Mouse (Mus musculus) c-Kit-positive CD71-negative TER-119-negative erythroid progenitor cells, embryonic 14.5 days (primary cell): ENCODE data around the gene Gnb3.
"Not testable (repeated sequence)": the region's sequence is repeated elsewhere in the genome, so short reads cannot be mapped to it uniquely, and the experiment has no call there.

ENCODE experiments used
- DNase-seq: peaks from one replicate; pipeline ENCODE4 v3.0.0-alpha.2; 2013; ENCODE audit warnings: low read depth

Gene Gnb3

DNA sequence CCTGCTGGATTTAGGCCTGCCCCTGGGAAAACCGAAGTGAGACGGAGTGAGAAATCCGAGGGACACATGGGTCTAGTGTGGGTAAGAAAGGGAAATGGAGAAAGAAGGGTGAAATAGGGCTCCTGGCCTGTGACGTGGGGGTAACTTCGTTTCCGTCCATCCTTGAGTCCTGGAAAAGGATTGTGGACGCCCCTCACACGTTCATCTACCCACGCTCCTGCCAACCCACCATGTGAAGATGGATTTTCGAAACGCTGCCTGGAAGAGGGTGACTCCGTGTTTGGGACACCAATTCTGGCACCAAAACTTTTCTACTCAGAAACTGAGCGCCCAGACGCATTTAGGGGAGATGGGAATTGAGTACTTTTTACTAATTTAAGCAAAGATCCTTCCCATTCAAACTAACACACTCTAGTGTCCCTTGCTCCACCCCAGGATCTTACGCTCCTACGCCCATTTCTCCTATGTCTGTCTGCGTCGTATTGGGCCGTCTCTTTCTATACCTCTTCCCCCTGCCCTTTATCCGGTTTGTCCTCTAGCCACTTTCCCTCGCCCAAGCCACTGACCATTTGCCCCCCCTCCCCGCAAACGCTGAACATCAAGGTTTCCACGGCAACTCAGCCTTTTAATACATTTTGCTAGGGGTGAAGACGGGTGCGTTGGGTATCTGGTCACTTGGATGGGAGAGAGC lies 17.9 kb upstream of the Gnb3 start:
- DNase-seq, result no peak

DNA sequence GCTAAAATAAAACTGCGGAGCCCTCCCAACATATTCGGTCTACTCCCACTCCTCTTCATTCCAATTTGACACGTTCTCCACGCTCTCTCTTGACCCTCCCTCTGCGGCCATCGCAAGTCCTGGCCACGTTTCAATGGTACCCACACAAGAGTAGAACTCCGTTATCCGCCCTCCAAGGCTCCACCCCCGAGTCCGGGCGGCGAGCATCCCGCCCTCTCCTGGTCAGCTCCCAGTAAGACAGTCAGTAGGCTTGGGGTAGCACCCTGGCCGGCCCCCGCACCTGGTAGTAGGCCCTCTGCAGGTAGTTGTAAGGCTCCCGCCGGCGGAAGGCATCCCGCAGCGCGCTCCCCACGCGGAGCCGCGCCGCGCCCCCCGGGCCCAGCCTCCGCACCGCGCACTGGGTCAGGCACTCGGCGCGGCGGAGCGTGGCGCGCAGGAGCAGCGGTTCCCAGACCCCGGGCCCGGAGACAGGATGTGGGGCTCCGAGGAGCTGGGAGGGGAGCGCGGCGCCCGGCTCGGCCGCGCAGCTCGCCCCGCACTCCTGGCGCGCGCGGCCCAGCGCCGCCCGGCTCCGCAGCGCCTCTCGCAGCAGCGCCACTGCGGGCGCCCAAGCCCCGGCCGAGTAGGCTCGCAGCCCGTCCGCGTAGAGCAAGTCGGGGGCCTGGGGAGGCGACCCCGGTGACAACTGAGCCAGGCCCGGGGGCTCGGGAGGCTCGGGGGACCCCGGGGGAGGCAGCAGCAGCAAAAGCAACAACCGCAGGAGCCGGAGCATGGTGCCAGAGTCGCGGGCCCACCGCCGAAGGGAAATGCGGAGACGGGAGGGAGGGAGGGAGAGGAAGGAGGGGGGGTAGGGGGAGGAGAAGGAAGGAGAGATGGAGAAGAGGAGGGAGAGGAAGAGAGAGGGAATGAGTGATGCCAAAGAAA lies 17.1 kb upstream of the Gnb3 start, which contains the start of gene P3h3:
Gene P3h3 (minus strand): TSS at position 837 of the 924 bp plus-strand sequence.
- DNase-seq, result peak; percentile 45

DNA sequence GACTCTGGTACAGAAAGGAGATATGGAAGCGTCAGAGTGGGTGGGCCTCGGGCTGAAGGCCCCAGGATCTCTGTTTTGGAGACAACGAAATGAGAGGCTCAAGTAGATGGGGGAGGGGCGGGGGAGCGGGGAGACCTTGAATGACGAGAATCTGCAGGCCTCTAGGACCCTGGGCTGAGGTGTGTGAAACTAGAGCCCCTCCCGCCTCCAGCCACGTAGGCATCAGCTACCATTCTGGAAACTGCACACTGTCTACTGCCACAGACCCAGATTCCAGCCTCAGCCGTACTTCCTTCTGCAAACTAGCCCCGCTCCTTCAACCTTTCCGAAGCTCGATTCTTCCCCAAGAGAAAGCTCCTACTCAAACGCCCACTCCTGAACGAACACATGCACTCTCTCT lies 16.2 kb upstream of the Gnb3 start:
- DNase-seq, result no peak

DNA sequence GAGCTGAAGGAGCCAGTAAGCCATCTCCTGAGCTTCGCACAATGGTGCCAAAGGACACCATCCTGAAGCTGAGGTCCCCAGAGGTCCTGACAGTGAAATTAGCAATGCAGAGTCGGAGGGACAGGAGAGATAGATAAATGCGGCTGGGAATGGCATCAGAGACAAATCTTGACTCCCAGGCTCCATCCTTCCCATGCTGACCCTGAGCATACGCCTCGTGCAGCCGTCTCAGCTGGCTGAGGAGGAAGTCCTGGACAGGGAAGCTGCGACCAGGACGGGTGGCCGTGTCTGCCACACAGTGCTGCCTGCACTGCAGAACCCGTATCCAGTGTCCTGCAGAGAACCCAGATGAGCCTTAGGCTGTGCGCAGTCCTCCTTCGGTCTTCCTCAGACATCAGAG lies 14.6 kb upstream of the Gnb3 start:
- DNase-seq, result no peak

DNA sequence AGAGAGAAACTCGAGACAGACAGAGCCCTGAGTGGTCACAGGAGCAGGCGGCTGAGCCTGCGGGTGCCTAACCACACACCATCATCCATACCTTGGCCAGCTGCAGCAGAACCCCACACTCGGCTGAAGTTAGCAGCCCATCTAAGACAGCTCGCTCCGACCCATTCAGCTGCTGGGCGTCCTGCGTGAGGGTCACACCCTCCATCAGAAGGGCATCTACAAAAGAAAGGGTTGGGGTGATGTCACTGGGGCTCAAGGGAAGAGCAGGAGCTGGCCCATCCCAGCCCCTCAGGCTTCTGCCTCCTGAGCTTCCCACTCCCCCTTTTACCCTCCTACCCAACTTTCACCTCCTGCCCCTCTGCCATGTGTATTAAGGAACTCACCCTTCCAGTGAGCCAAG lies 10.5 kb upstream of the Gnb3 start:
- no peak for DNase-seq

DNA sequence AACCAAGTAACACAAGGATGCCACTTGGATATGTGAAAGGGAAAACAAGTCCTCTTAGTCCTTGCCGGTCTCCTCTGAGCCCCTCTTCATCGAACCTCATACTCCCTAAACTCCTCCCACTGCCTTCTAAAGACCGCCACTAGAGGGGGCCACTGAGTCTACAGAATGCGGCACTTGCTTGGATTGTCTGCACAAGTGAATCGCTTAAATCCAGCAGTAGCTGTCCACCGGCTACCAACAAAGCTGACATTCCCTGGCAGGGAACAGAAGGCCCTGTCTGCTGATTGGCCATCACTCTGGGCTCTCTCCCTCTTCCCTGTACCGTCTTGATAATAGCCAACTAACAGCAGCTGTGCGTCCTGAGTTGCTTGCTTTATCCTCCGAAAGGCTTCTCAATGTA lies 7.2 kb upstream of the Gnb3 start:
- DNase-seq, result peak; percentile 95

DNA sequence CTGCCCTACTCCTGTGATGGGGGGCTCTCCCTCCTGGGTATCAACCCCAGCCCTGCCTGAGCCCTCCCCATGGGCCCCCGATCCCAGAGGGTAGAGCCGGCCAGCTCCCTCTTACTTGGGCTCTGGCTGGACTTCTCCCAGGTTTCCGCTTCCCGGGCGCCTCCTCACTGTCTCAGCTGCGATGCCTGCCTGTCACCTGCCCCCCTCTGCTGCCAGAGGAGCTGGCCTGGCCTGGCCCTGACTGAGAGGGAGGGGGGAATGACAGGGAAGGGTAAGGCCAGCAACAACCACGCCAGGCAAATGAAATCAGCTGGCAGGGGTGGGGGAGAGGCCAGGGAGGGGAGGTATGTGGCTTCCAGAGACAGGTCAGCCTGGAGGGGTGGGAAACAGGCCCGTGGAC lies 270 bp downstream of the Gnb3 start:
- no peak for DNase-seq

DNA sequence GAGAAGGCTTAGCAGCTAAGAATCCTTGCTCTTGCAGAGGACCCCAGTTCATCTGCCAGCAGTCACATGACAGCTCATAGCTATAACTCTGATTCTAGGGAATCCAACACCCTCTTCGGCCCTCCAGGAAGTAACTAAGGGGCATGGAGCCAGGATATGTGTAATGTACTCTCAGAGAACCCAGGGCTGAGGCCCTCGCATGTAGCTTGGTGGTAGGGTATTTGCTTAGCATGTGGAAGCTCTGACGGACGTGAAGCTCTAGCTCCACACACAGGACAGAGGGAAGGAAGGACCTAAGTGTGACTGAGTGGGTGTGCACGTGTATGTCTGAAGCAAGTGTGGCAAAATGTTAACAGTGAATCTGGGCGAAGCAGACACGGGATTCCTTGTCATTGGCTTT lies 3.7 kb downstream of the Gnb3 start:
- no peak for DNase-seq

DNA sequence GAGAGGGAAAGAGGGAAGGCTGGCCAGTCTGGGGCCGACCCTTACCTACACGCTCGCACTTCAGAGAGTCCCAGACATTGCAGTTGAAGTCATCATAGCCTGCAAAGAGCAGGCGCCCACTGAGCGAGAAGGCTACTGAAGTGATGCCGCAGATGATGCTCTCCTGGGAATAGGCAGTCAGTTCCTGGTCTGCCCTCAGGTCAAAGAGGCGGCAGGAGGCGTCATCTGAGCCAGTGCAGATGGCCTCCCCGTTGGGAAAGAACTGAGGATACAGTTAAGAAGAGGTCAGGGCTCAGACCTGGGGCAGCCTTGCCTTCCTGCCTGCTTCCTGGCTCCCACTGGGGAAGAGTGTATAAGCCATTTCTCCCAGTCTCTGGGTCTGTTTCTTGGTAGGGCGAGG lies 4.5 kb downstream of the Gnb3 start:
- no peak for DNase-seq

DNA sequence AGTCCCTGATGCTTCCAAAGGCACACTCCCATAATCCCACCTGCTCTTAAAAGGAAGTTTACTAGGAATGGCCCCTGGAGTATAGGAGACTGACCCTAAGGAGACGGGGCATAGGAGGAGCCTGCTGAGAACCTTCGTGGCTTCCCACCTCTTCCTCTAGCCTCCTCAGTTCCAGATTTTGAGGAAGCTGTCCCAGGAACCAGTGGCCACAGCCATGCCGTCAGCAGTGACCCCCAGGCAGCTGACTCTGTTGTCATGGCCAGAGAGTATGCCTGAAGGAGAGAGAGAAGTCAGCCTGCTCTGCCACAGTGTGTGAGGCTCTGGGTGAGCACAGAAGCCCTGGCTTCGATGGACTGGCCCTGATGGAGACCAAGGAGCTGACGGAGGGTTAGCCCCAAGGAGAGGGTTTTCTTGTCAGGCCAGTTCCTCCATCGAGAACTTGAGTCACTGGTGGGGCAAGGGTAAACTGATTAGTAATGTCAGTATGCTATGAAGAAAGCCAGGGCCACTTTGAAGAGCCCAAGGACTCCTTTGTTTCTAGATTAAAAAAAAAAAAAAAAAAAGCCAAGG lies 5.5 kb downstream of the Gnb3 start:
- no peak for DNase-seq

DNA sequence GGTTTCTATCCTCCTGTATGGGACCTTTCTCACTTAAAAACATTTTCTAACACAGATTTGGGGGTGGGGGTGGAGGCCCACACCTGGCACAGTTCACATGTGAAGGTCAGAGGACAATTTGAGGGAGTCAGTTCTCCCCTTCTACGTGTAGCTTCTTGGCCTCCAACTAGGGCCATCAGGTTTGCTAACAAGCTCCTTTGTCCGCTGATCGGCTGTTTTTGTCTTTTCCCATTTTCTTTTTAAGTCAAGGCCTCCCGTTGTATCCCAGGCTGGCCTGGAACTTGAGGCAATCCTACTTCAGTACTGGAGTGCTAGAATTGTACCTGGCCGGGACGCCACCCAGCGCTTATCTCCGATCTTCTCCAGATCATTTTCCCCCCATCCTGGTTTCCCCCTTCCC lies 8.4 kb downstream of the Gnb3 start:
- no peak for DNase-seq

DNA sequence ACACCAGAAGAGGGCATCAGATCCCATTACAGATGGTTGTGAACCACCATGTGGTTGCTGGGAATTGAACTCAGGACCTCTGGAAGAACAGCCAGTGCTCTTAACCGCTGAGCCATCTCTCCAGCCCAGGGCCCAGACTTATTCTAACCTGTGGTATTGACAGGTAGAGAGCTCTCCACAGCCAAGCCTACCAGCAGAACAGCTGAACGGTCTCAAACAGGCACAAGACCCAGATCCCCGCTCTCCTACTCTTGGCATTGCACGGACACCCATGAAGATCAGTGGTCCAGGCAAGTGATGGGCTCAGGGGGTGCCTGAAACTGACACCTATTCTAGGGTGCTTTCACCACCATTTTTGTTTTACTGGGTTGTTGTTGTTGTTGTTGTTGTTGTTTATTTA lies 8.9 kb downstream of the Gnb3 start:
- DNase-seq, result not testable (repeated sequence)

DNA sequence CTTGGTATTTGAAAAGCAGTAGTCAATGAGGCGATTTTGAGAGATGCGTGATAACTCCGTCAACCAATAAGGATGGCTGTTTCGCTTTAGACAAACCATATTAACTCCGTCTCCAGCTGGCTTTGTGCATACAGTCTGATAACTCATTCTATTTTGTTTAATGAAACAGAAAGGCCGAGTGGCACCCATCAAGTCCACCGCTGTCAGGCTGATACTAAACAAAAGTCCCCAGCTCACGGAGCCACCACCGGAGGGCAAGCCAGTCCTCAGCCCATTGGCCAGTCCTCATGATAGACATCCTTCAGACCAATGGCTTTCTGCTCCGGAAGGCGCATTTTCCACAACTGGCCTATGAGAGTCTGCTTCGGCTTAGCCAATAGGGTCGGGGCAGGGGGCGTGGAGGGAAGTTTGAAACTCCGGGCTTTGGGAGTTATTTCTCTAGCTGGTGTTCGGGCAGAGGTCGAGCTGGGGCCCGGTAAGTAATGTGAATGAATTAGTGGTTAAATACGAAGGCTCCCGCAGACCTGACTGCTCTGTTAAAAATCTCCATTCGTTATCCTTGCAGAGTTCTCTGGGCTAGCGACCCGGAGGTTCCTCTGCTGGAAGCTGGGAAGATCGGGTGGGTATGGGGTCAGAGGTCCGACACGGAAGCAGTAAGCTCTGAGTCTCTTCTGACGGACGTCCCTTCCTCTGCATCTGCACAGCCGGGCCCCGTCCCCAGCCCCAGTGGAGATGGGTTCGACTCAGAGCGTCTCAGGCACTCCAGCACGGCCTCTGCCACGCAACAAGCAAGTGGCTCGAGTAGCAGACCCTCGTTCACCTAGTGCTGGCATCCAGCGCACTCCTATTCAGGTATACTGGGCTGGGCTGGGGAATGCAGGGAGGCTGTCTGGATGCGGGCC lies 10.0 kb downstream of the Gnb3 start:
- peak; percentile 91 for DNase-seq

DNA sequence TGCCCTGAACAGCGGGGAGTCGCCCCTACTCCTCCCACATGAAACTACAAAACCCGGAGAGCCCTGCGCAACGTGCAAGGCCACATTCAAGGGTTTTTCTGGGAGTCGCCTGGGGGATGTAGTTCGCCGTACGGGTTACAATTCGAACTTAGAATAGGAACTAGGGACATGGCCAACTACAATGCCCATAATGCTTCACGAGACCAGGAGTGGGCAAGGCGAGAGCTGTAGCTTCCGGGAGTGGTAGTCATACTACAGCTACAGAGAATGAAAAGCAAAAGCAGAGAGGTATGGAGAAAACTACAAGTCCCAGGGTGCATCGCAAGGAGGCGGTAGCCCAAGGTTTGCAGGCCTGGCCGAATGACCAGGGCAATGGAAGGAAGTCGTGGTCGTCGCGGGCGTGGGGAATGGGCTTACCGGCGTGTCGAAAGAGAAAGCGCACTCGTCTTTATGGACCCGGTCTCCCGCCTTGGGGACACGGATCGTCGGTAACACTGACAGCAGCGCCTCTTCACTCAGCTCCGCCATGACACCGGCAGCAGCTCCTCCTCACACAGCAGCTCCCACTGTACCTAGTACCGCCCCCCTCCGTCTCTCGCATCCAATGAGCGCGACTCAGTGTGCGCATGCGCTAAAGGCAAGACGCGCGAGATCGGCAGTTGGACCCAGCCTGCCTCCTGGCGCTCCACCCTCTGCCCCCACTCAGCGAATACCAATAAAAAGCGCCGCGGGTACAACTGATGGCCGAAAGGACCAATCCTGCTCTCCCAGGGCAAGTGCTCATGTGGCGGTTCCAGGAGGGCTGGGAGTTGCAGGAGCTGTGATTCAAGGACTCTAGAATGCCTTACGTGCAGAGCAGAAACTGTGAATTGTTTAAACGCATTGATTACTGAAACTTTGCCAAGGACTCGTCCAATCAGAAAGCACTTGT lies 10.9 kb downstream of the Gnb3 start, which contains the start of the genes Usp5 and Cdca3:
Gene Usp5 (minus strand): TSS at position 617 of the 931 bp plus-strand sequence.
Gene Cdca3 (plus strand): TSS at position 680 of the 931 bp plus-strand sequence.
- DNase-seq, result peak; percentile 100

DNA sequence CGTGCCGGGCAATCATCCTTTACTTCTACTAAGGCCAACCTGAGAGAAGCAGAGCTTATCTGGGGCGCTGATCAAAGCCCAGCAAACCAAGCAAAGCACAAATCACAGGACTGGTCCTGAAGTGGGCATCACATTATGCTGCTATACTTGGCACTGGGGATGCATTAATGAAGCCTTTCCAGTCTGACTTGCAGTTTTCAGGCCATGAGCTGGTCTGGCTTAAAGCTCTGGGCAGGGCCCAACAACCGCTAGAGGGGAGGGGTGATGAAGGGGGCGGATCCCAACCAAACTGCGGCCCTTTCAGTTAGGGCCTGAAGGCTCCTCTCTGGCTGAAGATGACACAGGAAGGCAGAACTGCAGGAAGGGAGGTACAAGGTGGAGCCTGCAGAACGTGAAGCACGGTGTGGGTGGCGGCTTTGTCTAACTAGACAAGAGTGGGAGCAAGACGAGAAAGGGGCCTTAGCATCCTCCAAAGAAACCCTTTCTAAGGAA lies 11.9 kb downstream of the Gnb3 start:
- DNase-seq, result peak; percentile 46

DNA sequence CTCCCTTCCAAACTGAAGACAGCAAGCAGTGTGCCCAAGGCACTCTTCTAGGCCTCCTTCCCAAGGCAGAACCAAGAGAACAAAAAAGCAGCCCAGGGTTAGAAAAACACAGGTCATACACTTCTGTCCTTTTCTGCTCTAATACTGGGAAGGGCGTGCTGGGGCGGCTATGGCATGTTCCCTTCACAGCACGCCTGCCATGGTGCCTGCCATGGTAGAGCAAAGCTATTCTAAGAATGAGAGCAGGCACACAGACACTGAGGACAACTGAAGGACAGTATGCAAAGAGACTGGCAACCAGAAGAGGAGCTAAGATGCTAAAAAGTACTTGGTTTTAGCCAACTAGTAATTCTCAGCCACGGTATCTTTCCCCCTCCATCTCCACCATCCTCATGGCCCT lies 18.0 kb downstream of the Gnb3 start:
- no peak for DNase-seq

DNA sequence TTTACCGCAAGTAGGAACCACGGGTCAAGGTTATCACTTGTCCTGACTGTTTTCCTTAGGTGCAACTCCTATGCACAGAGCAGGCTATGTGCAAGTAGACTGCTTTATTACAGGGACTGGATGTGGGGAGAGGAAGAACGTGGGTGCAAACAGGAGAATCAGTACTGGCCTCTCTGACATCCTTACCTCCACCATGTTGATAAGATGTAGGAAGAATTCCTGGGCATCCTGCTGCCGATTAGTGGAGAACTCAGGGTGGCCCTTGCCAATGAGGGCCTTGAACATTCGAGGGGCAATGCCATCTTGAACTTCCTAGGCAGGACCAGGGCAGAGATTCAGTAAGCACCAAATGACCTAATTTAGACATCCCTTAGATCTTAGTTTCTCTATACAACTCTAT lies 19.2 kb downstream of the Gnb3 start:
- DNase-seq, result no peak

DNA sequence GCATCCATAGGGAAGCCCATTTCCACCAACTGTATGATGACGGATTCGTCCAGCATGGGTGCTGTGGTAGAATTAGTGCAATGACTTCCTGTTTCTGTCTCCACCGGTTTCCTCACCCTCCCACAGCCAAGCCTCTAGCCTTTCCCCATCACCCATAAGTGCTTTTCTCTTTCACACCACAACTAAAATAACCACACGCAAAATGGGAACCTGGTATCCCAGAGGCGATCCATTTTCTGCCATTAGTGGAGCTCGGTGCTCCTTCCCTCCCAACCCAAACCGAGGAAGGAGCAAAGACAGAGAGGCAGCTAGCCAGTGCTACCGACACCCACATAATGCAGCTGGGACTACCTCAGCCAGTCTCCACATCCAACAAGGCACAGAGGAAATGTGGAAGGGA lies 22.1 kb downstream of the Gnb3 start:
- DNase-seq, result no peak

DNA sequence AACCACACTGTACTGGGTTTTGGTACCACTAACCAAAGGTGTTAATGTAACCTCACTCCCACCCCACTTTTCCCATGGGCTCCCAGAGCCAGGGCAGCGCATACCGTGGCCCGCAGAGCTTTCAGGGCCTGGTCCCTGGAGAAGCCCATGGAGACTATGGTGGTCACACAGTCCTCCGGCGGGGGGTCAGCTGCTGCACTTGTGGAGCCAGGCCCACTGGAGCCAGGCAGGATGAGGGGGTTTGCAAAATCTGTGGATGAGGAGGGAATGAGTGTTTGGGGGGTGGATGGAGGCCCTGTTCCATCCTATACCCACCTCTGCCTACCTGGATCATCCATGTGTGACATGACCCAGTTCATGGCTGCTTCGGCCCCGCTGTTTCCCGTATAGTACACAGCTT lies 22.5 kb downstream of the Gnb3 start:
- no peak for DNase-seq

DNA sequence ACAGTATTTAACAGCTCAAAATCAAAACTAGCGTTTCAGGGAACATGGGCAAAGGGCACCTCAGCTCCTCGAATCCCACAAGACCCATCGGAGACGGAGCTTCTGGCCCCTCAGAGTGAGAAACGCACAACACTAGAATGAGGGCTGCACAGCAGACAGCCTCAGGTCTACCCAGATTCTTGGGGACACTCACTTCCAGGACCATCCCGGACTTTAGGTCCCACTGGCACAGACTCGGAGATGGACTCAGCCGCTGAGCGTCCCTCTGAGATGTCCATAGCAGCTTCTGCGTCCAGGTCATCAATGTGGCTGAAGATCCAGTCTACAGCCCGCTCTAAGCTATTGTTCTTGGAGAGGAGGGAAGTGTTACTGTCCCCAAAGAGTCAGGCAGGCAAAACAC lies 22.9 kb downstream of the Gnb3 start:
- no peak for DNase-seq

DNA sequence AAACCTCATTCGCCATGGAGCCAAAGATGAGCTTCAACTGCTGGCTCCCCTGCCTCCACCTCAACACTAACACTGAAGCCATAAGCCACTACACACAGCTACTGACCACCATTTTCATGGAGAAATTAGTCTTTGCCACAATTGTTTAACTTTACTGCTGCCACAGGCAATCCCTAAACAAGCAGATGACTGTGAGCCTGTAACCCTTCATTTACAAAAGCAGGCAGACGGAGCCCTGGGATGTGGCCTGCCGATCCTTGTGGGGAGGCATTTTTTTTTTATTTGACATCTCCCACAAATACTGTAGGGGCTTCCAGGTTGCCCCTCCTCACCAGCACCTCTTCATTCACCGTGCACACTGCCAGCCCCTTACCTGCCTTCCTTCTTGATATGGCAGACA lies 23.5 kb downstream of the Gnb3 start:
- no peak for DNase-seq
